In genomic region chr15:103227022-103227421, GRCm38 (mm10) we compare ENCODE assay signal across 31 mouse cellular contexts. TPM values are rescaled to one million over a fixed set of nuclear protein-coding genes. Genes with fewer than 3 reads are reported as not detected.
DNase-seq lines count a peak whose midpoint lies in the region; ATAC-seq and TF ChIP-seq lines count a peak whose summit lies in the region.
"Had no signal": no experiment of that assay in that cellular context is flagged by ENCODE, and none has a peak within 500 bp of the region (broad histone marks: within the 10 kb centered on the region; RNA-seq: fewer than 3 reads in every experiment).

No protein-coding gene starts in this region.

- no peak overlapping the region for H3K4me2 ChIP-seq in kidney, postnatal 0 days (ENCODE audit: low read length)
- H3K4me2 ChIP-seq in stomach, embryonic 15.5 days = no peak overlapping the region
- H3K4me2 ChIP-seq in stomach, postnatal 0 days (replicated peaks; ENCODE audit: low read depth) = no peak overlapping the region
- H3K4me2 ChIP-seq: embryonic facial prominence, embryonic 12.5 days; forebrain, embryonic 13.5 days; limb, embryonic 15.5 days; neural tube, embryonic 13.5 days had no signal

- no peak overlapping the region for H3K9ac ChIP-seq in kidney, postnatal 0 days (ENCODE audit: low read depth, low read length)
- no peak overlapping the region for H3K9ac ChIP-seq in stomach, embryonic 15.5 days
- H3K9ac ChIP-seq in stomach, postnatal 0 days (ENCODE audit: low read length) = no peak overlapping the region
- H3K9ac ChIP-seq: embryonic facial prominence, embryonic 12.5 days; forebrain, embryonic 13.5 days; limb, embryonic 15.5 days; liver, embryonic 14.5 days; neural tube, embryonic 13.5 days had no signal

- H3K4me3 ChIP-seq in gastrocnemius, adult 2 months = no peak overlapping the region
- H3K4me3 ChIP-seq in kidney, postnatal 0 days (replicated peaks; ENCODE audit: low read depth, low read length) = no peak overlapping the region
- H3K4me3 ChIP-seq in stomach, embryonic 15.5 days (replicated peaks) = no peak overlapping the region
- H3K4me3 ChIP-seq in stomach, postnatal 0 days (ENCODE audit: low read depth, low read length) = no peak overlapping the region
- H3K4me3 ChIP-seq: embryonic facial prominence, embryonic 12.5 days; forebrain, embryonic 13.5 days; heart, embryonic 10.5 days; hindbrain, embryonic 10.5 days; limb, embryonic 15.5 days; neural tube, embryonic 13.5 days had no signal

- ATAC-seq in kidney, postnatal 0 days (replicated peaks; ENCODE audit: low FRiP score, low read depth) = no peak
- ATAC-seq in stomach, embryonic 15.5 days (ENCODE audit: insufficient read depth, low FRiP score, low read depth) = no peak
- no peak for ATAC-seq in stomach, postnatal 0 days (ENCODE audit: low FRiP score, low TSS enrichment)
- ATAC-seq: forebrain, embryonic 13.5 days had no signal

- 73% methylated on average over 3 of the region's 3 CpGs for WGBS in kidney, postnatal 0 days
- WGBS in stomach, embryonic 15.5 days = 54% methylated on average over 3 of the region's 3 CpGs
- WGBS in stomach, postnatal 0 days = 42% methylated on average over 3 of the region's 3 CpGs

- no peak for TF ChIP-seq CTCF in gastrocnemius, adult 2 months (IDR thresholded peaks at IDR 0.05)
- no peak for TF ChIP-seq CTCF in kidney, postnatal 0 days (IDR thresholded peaks at IDR 0.05; ENCODE audit: low read depth)
- no peak for TF ChIP-seq CTCF in stomach, postnatal 0 days (IDR thresholded peaks at IDR 0.05; ENCODE audit: low read depth)

- no peaks in the 10 kb centered on the region for H3K36me3 ChIP-seq in kidney, postnatal 0 days (ENCODE audit: insufficient read depth, low read length)
- no peaks in the 10 kb centered on the region for H3K36me3 ChIP-seq in stomach, embryonic 15.5 days
- H3K36me3 ChIP-seq in stomach, postnatal 0 days (ENCODE audit: control insufficient read depth, insufficient read depth, low read length) = no peaks in the 10 kb centered on the region
- H3K36me3 ChIP-seq: embryonic facial prominence, embryonic 12.5 days; neural tube, embryonic 13.5 days had no signal

- H3K27ac ChIP-seq in gastrocnemius, adult 2 months = peak overlapping the region; percentile 51; the same call in 1 of the 2 replicates
- H3K27ac ChIP-seq in kidney, postnatal 0 days = peak overlapping the region; percentile 55
- peak overlapping the region; percentile 54 for H3K27ac ChIP-seq in stomach, embryonic 15.5 days
- H3K27ac ChIP-seq in stomach, postnatal 0 days (replicated peaks) = no peak overlapping the region
- H3K27ac ChIP-seq: embryonic facial prominence, embryonic 12.5 days; forebrain, embryonic 13.5 days; heart, embryonic 10.5 days; hindbrain, embryonic 10.5 days; limb, embryonic 15.5 days; liver, embryonic 14.5 days; neural tube, embryonic 13.5 days had no signal

- H3K27me3 ChIP-seq in kidney, postnatal 0 days (ENCODE audit: insufficient read depth, low read length) = no peaks in the 10 kb centered on the region
- H3K27me3 ChIP-seq in stomach, embryonic 15.5 days (replicated peaks) = no peaks in the 10 kb centered on the region
- H3K27me3 ChIP-seq in stomach, postnatal 0 days (ENCODE audit: control insufficient read depth, insufficient read depth, low read length) = no peaks in the 10 kb centered on the region
- H3K27me3 ChIP-seq: embryonic facial prominence, embryonic 12.5 days; forebrain, embryonic 13.5 days; limb, embryonic 15.5 days; neural tube, embryonic 13.5 days had no signal

- TF ChIP-seq EP300 in stomach, postnatal 0 days (optimal IDR thresholded peaks at IDR 0.05) = no peak

- intact Hi-C loops in gastrocnemius, adult 2 months (cut with DNase I) = loop anchor here (5.0 kb wide), 1 partner anchor 40 kb away; no protein-coding TSS in a partner anchor
- intact Hi-C loops in gastrocnemius, postnatal 14 days (cut with DNase I; ENCODE audit: low total_unique reads) = no loop called here

- H3K4me1 ChIP-seq in kidney, postnatal 0 days (replicated peaks; ENCODE audit: insufficient read depth, low read length) = no peaks in the 10 kb centered on the region
- H3K4me1 ChIP-seq in stomach, embryonic 15.5 days = peaks cover 9% of the 10 kb centered on the region; the same call in 1 of the 2 replicates
- H3K4me1 ChIP-seq in stomach, postnatal 0 days (replicated peaks; ENCODE audit: control insufficient read depth, insufficient read depth) = no peaks in the 10 kb centered on the region
- H3K4me1 ChIP-seq: heart, embryonic 10.5 days; hindbrain, embryonic 10.5 days; neural tube, embryonic 13.5 days had no signal

- no peak for DNase-seq in gastrocnemius, adult 2 months
- no peak for DNase-seq in gastrocnemius, postnatal 14 days
- peak; percentile 64 for DNase-seq in kidney, postnatal 0 days (ENCODE audit: low spot score)
- no peak for DNase-seq in kidney, adult 11 months
- no peak for DNase-seq in stomach, postnatal 0 days (ENCODE audit: low spot score)
- no peak for DNase-seq in adrenal gland, adult (ENCODE audit: inconsistent age in 2 of 2, low spot score in 1 of 2)
- DNase-seq: adrenal gland, postnatal 36 days; cerebellum, adult 18-20 months; cerebellum, postnatal 14 days; heart, postnatal 10 days; kidney, adult 9 months; kidney, postnatal 4 days; layer of hippocampus, adult 9-11 months; left cerebral cortex, postnatal 4 days; lung, postnatal 10 days; midbrain, embryonic 14.5 days; retina, postnatal 1 day; right cerebral cortex, postnatal 25 days; spleen, adult 18-20 months; thymus, adult 2 months; thymus, postnatal 4 days had no signal

- no peaks in the 10 kb centered on the region for H3K9me3 ChIP-seq in kidney, postnatal 0 days (replicated peaks; ENCODE audit: low read length)
- no peaks in the 10 kb centered on the region for H3K9me3 ChIP-seq in stomach, embryonic 15.5 days
- H3K9me3 ChIP-seq in stomach, postnatal 0 days (ENCODE audit: control insufficient read depth, low read length) = no peaks in the 10 kb centered on the region
- H3K9me3 ChIP-seq: embryonic facial prominence, embryonic 12.5 days; forebrain, embryonic 13.5 days; heart, embryonic 10.5 days; hindbrain, embryonic 10.5 days; limb, embryonic 15.5 days; neural tube, embryonic 13.5 days had no signal

RNA-seq across cellular contexts. Expression of gene Cbx5, which starts 12.6 kb away (rescaled TPM):
- total RNA-seq in gastrocnemius, adult 2 months (2021) = 10 to 100 TPM; 24.4 to 36.6 TPM
- total RNA-seq in gastrocnemius, postnatal 14 days (2021) = 10 to 100 TPM; 29.9 to 41.5 TPM
- 62.0 and 68.2 TPM in 2 replicates for polyA plus RNA-seq in kidney, postnatal 0 days (2015; fragmentation: Nextera tagmentation; extraction: Ambion mirVana)
- 91.8 and 97.2 TPM in 2 replicates for polyA plus RNA-seq in stomach, embryonic 15.5 days (2015; fragmentation: Nextera tagmentation; extraction: Ambion mirVana)
- polyA plus RNA-seq in stomach, postnatal 0 days (2015; fragmentation: Nextera tagmentation; extraction: Ambion mirVana) = 23.0 and 26.8 TPM in 2 replicates

RNA-seq across cellular contexts. Expression of gene Hnrnpa1, which starts 13.2 kb away (rescaled TPM):
- total RNA-seq in gastrocnemius, adult 2 months (2021) = 10 to 100 TPM; 93.9 to 98.7 TPM
- 100 to 1,000 TPM; 110 to 114 TPM for total RNA-seq in gastrocnemius, postnatal 14 days (2021)
- 705 and 720 TPM in 2 replicates for polyA plus RNA-seq in kidney, postnatal 0 days (2015; fragmentation: Nextera tagmentation; extraction: Ambion mirVana)
- 664 and 681 TPM in 2 replicates for polyA plus RNA-seq in stomach, embryonic 15.5 days (2015; fragmentation: Nextera tagmentation; extraction: Ambion mirVana)
- 236 and 251 TPM in 2 replicates for polyA plus RNA-seq in stomach, postnatal 0 days (2015; fragmentation: Nextera tagmentation; extraction: Ambion mirVana)

RNA-seq across cellular contexts. Expression of gene Nfe2, which starts 31.2 kb away (rescaled TPM):
- not detected for total RNA-seq in gastrocnemius, adult 2 months (2021)
- not detected for total RNA-seq in gastrocnemius, postnatal 14 days (2021)
- polyA plus RNA-seq in kidney, postnatal 0 days (2015; fragmentation: Nextera tagmentation; extraction: Ambion mirVana) = 1.9 and 2.8 TPM in 2 replicates
- 7.8 and 15.9 TPM in 2 replicates for polyA plus RNA-seq in stomach, embryonic 15.5 days (2015; fragmentation: Nextera tagmentation; extraction: Ambion mirVana)
- 0.50 and 0.70 TPM in 2 replicates for polyA plus RNA-seq in stomach, postnatal 0 days (2015; fragmentation: Nextera tagmentation; extraction: Ambion mirVana)
- total RNA-seq: gastrocnemius, adult 8-10 months; left cerebral cortex, adult 8-10 months; left cerebral cortex, postnatal 4 days had no signal

RNA-seq across cellular contexts. Expression of gene Copz1, which starts 45.5 kb away (rescaled TPM):
- 10 to 100 TPM; 38.5 to 41.4 TPM for total RNA-seq in gastrocnemius, adult 2 months (2021)
- 10 to 100 TPM; 38.0 to 38.5 TPM for total RNA-seq in gastrocnemius, postnatal 14 days (2021)
- 237 and 263 TPM in 2 replicates for polyA plus RNA-seq in kidney, postnatal 0 days (2015; fragmentation: Nextera tagmentation; extraction: Ambion mirVana)
- polyA plus RNA-seq in stomach, embryonic 15.5 days (2015; fragmentation: Nextera tagmentation; extraction: Ambion mirVana) = 248 and 260 TPM in 2 replicates
- 159 and 168 TPM in 2 replicates for polyA plus RNA-seq in stomach, postnatal 0 days (2015; fragmentation: Nextera tagmentation; extraction: Ambion mirVana)
